Comparison of ENCODE assay signal across 25 mouse cellular contexts in the genomic region with DNA sequence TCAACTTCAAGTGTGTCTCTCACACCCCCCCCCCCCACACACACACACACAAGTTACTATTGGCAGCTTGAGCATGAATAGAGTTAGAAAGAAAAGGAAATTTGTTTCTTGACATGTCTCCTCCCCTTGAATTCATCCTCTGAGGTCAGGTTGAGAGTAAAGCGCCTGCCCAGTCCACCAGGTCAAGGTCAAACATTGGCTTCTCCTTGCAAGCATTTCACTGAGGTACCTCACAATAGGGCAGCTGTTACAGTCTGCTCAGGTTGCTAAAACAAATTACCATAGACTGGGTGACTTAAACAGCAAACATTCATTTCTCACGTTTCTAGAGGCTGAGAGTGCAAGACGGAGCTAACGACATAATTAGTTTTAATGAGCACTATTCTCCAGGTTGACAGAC.
"Had no signal": no experiment of that assay in that cellular context is flagged by ENCODE, and none has a peak within 500 bp of the region (broad histone marks: within the 10 kb centered on the region; RNA-seq: fewer than 3 reads in every experiment).

No protein-coding gene starts in this region.

- H3K36me3 ChIP-seq: heart, embryonic 13.5 days; heart, embryonic 15.5 days; hindbrain, embryonic 13.5 days; hindbrain, embryonic 15.5 days; kidney, embryonic 15.5 days; limb, embryonic 13.5 days; limb, embryonic 15.5 days; liver, embryonic 13.5 days; liver, embryonic 15.5 days had no signal

- H3K27ac ChIP-seq: heart, adult 2 months; heart, embryonic 13.5 days; heart, embryonic 15.5 days; hindbrain, embryonic 13.5 days; hindbrain, embryonic 15.5 days; hindbrain, postnatal 0 days; kidney, embryonic 15.5 days; kidney, postnatal 0 days; limb, embryonic 13.5 days; limb, embryonic 15.5 days; liver, embryonic 13.5 days; liver, embryonic 15.5 days had no signal

- H3K4me1 ChIP-seq: heart, embryonic 13.5 days; heart, embryonic 15.5 days; hindbrain, embryonic 13.5 days; hindbrain, embryonic 15.5 days; kidney, embryonic 15.5 days; limb, embryonic 13.5 days; limb, embryonic 15.5 days; liver, embryonic 13.5 days; liver, embryonic 15.5 days had no signal

- DNase-seq: gastrocnemius, postnatal 14 days; gastrocnemius, postnatal 36 days; heart, adult 11 months; heart, adult 2 months; heart, postnatal 14 days; heart, postnatal 36 days; kidney, adult 11 months; kidney, adult 2 months; kidney, adult 9 months; kidney, postnatal 14 days; kidney, postnatal 36 days; layer of hippocampus, adult 9-11 months; layer of hippocampus, postnatal 36 days; left cerebral cortex, postnatal 4 days; liver, embryonic 13.5 days had no signal

- H3K9me3 ChIP-seq: heart, embryonic 13.5 days; heart, embryonic 15.5 days; hindbrain, embryonic 13.5 days; hindbrain, embryonic 15.5 days; kidney, embryonic 15.5 days; limb, embryonic 13.5 days; limb, embryonic 15.5 days; liver, embryonic 15.5 days had no signal

- H3K9ac ChIP-seq: heart, embryonic 13.5 days; heart, embryonic 15.5 days; hindbrain, embryonic 13.5 days; hindbrain, embryonic 15.5 days; kidney, embryonic 15.5 days; limb, embryonic 13.5 days; limb, embryonic 15.5 days; liver, embryonic 13.5 days; liver, embryonic 15.5 days had no signal

- H3K4me3 ChIP-seq: heart, adult 2 months; heart, embryonic 13.5 days; heart, embryonic 15.5 days; hindbrain, embryonic 13.5 days; hindbrain, embryonic 15.5 days; kidney, embryonic 15.5 days; limb, embryonic 13.5 days; limb, embryonic 15.5 days; liver, embryonic 13.5 days; liver, embryonic 15.5 days had no signal
